Mouse (Mus musculus) small intestine, adult 2 months (tissue): ENCODE results near the gene St7.

Experiments
- CTCF ChIP-seq: fragments of 200-500 bp; IDR thresholded peaks from 2 replicates; pipeline ENCODE4 v1.5.1; 2012; ENCODE audit warnings: low read depth, mild to moderate bottlenecking, control low read depth, inconsistent platforms, low read length, moderate library complexity, mixed read lengths; ENCODE audit not compliant: insufficient replicate concordance, insufficient read length; ENCODE audit errors: extremely low read depth
- POLR2A ChIP-seq: fragments of 200-500 bp; IDR thresholded peaks from 2 replicates; pipeline ENCODE4 v1.6.1; 2012; ENCODE audit warnings: low read depth, mild to moderate bottlenecking, control low read depth, inconsistent platforms, low read length, moderate library complexity

GRCm38 (mm10) chr6:17946456-17946855, 253.7 kb downstream of the St7 start:
- TF ChIP-seq POLR2A (no peak), CTCF (no peak)
